Mouse (Mus musculus) cerebral cortex, adult 2 months (tissue): ENCODE measurements around the gene Smg6.

Source experiments
- WGBS: fragments of 180-500 bp; shearing (Covaris S2); methylation state at CpG from one replicate; pipeline ENCODE4 v1.1.7; 2018; 5-methylcytosine and 5-hydroxymethylcytosine counted together

The Smg6 gene

DNA sequence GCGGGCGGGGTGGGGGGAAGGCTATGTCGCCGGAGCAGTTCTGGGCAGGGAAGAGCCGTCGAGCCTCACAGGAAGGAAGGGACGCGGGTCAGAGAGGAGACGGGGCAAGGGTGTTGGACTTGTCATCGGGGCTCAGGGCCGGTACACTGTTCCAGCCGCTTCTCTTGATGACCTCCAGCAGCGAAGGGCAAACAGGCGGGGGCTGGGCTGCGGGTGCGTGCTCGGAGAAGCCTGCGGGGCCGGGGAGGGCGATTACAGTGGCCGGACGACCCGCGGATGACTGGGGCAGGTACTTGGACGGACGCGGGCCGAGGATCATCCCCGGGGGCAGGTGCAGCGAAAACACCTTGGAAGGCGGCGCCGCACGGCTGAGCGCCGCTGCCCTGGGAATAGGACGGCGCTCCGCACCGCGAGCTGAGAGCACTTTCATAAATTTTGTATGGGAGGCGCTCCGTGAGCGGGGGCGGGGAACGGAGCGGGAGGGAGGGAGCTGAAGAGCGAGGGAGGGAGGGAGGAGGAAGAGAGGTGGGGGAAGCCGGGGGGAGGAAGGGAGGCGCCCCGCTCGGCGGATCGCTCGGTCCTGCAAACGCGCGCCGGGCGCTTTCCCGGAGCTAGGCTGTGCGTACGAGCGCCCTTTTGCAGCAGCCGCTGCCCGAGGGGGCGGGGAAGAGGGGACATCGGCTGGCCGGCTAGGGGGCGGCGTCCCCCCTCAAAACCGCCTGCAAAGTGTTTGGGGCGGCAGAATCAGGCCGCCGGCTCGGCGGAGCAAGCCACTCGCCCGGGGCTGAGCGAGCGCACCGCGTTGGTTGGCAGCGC lies 267.8 kb downstream of the Smg6 start, which contains the start of gene Rtn4rl1:
Rtn4rl1 (plus strand) TSS at position 528 of the 816 bp plus-strand sequence.
- WGBS: 1% methylated on average over 70 of the region's 84 CpGs

DNA sequence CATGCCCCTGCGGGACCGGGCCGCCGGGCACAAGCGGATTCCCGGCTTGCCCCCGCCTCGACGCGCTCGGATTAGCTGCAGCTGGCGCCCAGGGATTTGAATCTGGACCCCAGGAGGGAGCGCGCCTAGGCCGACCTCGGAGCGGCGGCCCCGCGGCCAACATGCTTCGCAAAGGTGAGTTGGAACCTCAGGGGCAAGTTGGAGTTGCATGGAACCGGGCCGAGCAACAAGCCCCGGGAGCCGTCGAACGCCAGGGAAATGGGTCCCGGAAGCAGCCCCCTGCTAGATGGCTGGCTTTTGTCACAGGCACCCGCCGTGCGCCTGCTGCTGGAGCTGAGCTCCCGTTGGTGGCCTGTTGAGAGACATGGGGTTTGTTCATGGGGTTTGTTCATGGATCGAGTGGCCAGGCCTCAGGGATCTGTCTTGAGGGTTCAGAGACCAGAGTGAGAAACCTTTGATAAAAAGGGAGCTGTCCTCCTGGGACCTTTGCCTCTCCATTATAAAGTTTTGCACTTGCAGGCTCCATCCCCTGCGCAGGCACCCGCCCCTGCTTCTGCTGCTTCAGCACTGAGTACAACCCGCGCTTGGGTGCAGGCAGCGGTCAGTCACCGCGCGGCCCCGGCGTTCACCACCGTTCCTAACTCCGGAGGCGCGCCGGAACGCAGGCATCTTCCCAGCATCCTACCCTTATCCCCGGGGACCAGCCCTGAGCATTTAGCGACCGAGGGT lies 268.7 kb downstream of the Smg6 start:
- WGBS: under 1% methylated on average over 52 of the region's 52 CpGs

DNA sequence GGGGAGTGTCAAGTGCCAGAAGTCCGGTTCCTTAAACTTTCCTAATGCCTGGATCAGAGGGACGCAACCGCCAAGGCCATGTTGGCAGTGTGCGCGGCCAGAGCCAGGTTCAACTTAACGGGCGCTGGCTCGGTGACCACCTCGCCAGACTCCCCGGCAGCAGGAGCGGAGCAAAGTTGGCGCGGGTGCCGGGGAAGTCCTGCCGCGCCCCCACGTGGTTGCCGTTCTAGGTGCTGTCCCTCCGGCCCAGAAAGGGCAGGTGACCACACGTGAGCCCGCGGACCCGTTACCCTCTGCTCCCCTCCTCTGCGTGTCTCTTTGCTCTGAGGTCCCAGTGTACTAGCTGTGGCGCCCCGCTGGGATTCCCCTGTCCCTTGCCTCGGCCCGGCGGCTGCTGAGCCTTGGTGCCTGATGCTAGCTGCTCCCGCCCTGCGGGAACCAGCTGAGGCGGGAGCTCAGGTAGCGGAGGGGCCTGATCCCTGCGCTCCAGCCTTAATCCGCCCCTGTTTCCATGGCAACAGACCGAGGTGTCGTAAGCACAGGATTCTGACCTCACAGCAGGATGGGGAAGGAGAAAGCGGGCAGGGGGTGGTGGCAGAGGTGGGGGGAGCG lies 269.3 kb downstream of the Smg6 start:
- WGBS: under 1% methylated on average over 39 of the region's 39 CpGs

DNA sequence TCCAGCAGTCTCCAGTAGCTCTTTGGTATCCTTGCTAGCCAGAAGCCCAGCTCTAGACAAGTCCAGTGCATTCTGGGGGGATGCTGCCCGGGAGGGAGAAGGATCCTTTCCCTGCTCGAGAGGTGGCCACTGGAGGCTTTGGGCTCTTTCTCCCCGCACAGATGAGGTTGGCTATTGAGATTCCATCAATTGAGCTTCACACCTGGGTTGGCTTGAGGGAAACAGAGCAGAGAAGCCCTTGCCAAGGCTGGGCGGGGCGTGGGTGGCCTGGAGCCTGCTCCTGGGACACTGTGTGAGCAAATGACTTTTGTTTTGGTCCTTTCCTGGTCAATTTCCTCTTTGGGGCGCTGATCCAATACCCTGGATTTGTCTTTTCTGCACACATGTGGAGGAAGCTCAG lies 270.5 kb downstream of the Smg6 start:
- 57% methylated on average over 6 of the region's 6 CpGs for WGBS

DNA sequence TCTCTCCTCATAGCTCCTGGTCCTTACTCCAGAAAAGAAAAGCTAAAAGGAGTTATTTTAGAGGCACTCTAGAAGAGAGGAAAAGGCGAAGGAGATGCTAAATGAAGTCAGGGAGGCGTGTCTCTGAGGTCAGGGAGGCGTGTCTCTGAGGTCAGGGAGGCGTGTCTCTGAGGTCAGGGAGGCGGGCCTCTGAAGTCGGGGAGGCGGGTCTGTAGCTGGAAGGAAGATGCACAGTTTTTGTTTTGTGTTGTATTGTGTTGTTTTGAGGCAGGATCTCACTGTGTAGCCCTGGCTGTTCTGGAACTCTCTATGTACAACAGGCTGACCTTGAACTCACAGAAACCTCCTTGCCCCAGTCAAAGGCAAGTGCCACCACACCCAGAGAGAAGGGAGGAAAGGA lies 272.3 kb downstream of the Smg6 start:
- WGBS: 55% methylated on average over 7 of the region's 7 CpGs

DNA sequence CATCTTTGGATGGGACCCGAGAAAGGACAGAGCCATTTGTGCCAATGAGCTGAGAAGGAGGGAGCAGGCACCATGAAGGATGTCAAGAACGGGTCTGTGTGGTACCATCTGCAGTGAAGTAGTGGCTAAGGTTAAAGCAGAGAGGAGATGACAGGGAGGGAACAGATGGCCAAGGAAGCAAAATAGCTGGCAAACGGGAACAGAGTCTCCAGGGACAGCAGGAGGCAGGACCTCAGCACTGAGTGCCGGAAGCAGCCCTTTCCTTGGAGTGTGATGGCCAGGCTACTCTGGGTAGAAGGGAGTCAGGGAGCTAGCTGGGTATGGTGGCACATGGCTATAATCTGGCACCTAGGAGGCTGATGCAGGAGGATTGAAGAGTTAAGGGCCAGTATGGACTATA lies 273.2 kb downstream of the Smg6 start:
- 52% methylated on average over 4 of the region's 4 CpGs for WGBS

DNA sequence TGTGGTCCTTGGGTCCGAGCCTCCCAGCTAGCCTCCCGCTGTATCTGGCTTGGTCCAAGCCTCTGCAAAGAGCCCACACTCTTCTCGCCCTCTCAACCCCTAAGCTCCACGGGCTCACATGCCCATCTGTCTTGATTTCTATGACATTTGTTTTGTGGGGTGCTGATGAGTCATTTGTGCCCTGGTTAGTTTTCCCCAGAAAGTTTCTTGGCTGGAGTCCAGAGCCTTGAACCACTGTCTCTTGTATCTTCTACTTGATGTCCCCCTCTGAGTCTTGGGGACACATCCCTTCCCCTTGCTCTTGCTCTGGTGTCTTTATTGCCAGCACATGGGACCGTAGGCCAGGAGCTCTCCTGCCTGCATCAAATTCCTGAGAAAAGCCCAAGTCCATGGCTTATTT lies 274.3 kb downstream of the Smg6 start:
- WGBS: 64% methylated on average over 5 of the region's 5 CpGs

DNA sequence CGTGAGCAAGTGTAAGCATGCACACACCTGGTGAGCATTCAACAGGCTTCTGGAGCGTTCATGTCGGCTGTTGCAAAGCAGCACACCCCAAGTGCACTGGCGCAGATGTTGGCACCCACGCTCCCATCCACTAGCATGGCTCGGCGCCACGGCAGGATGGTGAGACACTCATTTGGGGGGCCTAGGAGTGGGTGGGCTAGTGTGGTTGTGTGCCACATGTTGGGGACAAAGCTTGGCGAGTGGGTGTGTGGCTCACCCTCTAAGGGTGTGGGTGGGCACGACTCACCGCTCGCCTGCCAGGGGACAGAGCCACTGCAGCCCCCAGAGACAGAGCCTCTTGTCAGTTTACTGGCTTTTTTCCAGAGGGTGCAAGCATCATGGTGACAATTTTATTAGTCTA lies 275.3 kb downstream of the Smg6 start:
- 54% methylated on average over 12 of the region's 12 CpGs for WGBS

DNA sequence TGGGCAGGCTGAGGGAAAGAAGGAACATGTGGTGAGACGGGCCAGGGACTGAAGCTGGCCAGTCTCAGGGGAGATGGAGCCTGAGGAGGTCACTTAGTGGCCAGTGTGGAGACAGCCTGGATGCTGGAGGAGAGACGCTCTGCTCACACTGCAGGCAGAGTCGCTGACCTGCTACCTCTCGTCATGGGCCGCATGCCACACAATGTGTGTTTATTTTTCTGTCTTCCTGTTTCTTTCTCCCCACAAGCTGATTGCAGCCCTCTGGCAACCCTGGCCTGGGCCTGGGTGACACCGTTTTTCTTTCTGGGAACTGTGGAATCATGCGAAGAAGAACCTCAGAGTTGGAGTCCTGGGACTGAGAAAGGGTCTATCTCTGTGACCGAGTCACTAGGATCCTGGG lies 276.1 kb downstream of the Smg6 start:
- 65% methylated on average over 8 of the region's 8 CpGs for WGBS

DNA sequence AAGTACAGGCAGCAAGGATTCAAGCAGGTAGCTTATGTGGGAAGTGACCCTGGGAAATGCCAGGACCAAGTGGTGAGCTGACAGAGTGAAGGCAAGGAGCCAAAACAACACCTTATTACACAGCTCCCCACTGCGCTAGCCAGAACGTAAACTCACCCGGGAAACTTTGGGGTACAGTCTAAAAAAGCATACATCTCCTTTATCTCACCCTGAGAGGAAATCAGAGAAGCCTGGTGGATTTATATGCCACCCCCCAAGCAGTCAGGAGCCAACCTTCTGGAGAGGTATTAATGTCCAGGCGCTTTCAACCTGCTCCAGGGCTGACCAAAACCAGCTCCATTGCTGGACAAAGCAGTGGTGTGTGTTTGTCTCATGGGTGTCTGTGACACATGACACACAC lies 278.3 kb downstream of the Smg6 start:
- 81% methylated on average over 4 of the region's 4 CpGs for WGBS

DNA sequence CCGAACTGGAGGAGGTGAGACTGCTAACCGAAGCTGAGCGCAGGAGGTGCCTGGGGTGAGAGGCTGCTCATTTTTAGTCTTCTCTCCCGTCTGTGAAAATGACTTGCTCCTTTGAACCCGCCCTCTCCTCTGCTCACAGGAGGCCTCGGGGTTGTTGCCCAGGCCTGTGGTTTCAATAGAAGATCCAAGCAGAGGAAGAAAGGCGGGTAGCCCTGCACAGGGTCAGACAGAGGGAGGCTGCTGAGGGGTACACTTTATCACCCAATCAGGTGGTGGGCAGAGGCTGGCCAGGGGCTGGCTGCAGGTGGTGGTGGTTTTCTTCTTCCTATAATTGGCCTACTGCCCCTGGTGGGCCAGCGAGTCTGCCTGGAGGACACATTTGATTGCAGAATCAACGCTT lies 278.8 kb downstream of the Smg6 start:
- 59% methylated on average over 9 of the region's 9 CpGs for WGBS

DNA sequence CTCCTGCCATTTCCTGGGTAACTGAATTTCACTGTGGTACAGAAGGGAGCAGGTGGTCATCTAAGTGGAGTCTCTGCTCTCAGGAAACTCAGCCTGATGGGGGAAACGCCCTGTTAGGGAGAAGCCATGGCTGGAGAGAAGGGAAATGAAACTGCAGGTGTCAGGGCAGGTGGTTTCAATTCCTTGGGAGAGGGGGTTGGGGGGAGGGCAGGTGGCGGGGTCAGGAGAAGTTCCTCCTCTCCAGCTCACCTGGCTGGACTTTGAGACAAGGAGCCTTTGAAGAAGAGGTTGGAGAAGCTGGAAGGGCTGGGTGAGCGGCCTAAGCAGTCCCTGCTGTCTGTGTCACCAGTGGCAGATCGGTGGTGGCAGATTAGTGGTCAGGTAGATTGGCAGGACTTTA lies 280.7 kb downstream of the Smg6 start:
- 88% methylated on average over 4 of the region's 4 CpGs for WGBS

DNA sequence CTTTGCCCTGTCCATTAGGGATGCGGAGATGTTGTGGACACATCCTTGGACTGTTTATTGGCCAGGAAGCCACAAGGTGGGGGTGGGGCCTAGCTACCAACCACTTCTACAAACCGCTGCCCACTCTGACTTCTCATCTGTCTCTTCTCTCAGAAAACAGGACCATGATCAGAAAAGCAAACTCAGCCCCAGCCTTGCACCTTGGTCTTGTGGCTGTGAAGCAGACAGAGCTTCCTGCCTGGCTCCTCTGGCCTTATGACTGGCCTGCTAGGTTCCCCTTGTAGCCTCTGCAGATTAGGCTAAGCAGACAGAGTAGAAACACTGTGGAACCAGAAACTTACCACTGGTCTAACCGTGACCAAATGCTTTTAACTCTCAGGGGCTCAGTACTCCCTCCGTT lies 283.7 kb downstream of the Smg6 start:
- WGBS: 83% methylated on average over 4 of the region's 4 CpGs

DNA sequence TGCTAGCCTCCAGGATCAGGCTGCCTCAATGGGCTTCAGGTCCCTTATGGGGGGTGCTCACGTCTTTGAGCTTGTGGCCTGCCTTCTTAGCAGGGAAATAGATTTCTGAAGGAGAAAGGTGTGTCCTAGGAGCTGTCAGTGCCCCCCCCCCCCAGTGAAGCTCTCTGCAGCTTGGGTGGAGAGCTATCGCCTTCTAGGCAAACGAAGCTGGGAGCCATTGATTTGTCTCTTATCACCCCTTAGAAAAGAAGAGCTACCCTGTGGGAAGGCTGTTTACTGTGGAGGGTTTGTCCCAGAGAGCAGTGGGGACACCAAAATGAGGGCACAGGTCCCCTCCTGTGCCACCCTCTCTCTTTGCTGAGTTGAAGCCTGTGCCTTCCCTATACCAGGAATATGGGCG lies 284.5 kb downstream of the Smg6 start:
- 79% methylated on average over 4 of the region's 4 CpGs for WGBS

DNA sequence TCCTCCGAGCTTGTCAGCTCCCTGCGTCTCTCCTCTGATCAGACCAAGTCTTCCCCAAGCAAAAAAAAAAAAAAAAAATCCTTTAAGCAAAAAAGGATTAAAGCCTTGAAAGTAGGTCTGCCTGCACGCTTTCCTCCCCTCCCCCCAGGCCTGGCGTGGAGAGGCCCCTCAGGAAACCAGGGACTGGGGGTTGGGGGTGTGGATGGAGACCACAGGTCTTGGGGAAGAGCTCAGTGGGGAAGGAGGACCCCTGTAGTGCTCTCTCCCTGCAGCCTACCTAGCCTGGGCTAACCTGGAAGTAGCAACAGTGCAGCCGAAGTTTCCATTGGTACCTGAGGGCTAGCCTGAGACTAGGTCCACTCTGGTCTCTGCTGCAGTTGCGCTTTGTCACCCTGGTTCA lies 285.1 kb downstream of the Smg6 start:
- WGBS: 67% methylated on average over 6 of the region's 6 CpGs

DNA sequence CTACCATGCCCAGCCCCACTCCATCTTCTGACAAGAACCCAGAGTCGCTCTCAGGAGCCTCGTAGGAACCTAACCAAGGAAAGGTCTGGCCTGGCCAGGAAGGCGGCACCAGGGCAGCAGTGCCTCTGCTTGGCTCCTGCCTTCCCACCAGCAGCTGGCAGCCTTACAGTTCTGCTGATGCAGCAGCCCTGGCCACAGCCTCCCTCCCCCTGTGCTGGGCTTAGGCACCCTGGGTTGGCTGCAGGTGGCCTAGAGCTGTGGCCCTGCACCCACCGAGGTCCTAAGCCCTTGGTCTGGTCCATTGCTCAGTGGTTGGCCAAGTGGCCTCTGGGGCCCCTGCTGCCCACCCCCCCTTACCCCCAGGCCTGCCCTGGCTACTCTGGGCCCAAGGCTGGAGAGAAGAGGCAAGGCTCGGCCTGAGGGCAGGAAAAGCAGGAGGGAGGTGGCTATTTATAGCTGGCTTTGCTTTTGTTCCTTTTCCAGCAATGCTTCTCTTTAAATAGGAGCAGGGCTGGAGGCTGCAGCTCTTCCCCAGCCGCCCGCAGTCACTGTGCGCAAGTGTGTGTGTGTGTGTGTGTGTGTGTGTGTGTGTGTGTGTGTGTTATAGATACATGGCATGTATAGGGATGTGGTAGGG lies 286.5 kb downstream of the Smg6 start:
- 30% methylated on average over 8 of the region's 8 CpGs for WGBS

DNA sequence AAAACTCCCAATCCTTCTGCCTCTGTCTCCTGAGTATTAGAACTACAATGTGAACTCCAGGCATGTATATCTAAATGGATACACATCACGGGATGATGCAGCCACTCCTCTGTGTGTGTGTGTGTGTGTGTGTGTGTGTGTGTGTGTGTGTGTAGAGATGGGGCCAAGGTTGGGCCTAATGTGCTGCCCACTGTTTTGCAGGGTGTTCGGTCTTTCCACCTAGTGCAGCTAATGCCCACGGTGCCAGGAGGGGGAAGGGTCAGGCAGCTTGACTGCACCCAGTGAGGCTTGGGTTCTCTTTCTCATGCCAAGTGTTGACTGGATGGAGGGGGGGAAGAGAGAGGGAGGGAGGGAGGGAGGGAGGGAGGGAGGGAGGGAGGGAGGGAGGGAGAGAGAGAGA lies 287.3 kb downstream of the Smg6 start:
- 43% methylated on average over 3 of the region's 3 CpGs for WGBS

DNA sequence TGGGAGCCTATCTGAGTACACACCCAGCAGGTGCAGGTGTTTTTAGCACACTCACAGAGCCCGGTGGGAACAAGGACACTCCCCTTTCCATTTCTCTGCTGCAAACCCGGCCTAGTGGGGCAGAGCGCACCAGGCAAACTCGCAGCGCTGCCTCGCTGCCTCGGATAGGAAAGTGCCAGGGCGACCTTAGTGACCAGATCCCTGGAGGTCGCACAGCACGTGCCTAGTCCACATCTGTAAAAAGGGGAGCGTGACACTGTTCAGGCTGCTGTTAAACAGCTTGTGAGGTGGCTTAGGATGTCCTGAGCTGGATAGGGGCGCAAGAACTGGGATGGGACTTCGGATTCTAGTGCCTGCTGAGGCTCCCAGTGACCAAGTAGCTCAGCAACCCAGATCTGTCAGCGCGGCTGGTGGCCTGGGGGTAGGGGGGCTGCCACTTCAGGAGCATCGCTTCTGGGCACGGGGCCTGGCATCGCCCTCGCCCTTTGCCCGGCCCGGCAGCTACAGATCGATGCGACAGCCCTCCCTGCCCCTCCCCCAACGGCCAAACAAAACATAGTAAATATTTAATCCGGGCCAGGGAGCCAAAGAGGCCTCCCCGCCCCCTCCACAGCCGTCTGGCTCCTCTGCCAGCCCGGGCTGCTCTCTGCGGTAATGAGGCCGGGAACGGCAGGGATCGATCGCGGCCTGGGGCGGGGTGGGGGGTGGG lies 287.9 kb downstream of the Smg6 start:
- 15% methylated on average over 35 of the region's 35 CpGs for WGBS
